Mouse (Mus musculus) mature B cell (primary cell): ENCODE measurements around the gene Lrrn1.

Experiments
- in situ Hi-C: fragments of 300-500 bp; cut with MboI; formaldehyde crosslinking; loops from 2 replicates; pipeline ENCODE4 v1.14.3; 2019

Gene Lrrn1

GRCm38 (mm10) chr6:107528877-107529864 is at the start of gene Lrrn1:
Lrrn1 (plus strand) TSS chr6:107529768.
- in situ Hi-C loops = no loop called here

GRCm38 (mm10) chr6:107494491-107494890 is 35.1 kb upstream of the Lrrn1 start:
- in situ Hi-C loops = no loop called here

DNA sequence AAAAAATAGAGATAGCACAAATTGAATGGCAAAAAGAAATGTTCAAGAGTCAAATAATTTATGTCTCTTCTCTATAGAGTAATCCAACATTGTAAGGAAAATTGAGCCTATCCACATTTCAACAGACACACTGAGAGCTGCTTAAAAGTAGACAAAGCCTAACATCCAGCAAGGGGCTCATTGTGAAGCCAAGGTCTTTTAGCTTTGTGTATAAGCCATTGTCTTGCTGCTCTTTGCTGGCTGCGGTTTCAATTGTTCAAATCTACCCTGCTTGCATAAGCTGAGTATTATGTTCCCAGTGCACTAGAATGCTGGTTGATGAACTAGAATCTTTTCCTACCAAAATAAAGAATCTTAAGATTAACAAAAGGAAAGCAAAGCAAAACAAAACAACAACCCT is 33.7 kb upstream of the Lrrn1 start:
- in situ Hi-C loops = no loop called here

DNA sequence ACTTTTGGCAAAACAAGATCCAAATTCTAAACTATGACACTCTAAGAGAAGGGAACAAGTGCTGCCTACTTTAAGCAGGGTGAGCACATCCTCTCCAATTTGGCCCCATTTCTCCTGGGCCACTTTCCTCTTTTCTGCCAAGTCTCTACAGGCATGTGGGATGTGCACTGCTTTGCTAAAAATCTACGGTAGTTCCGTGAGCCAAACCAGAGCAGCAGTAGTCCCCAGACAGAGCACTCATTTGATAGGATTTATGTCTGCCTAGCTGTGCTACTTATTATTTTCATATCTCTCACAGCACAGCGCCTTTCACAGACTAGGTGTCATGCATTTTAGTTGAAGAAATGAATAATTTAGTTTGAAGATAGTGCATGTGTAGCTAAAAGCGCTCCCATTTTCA is 15.9 kb upstream of the Lrrn1 start:
- in situ Hi-C loops = no loop called here

DNA sequence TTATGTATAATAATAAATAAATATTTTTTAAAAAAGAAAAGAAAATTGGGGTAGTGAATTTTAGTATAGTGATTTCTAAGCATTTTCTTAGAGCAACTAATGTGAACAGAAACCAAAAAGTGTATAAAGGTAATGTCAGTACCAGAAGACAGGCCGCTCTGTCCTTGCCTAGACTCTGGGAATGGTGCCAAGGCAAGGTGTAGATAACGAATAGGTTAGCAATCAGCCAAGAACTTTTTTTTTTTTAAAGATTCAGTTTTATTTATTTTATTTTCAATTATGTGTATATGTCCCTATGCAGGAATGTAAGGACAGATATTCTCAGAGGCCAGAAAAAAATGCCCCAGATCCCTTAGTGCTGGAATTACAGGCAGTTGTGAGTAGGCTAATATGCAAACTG is 5.6 kb upstream of the Lrrn1 start:
- in situ Hi-C loops = no loop called here

DNA sequence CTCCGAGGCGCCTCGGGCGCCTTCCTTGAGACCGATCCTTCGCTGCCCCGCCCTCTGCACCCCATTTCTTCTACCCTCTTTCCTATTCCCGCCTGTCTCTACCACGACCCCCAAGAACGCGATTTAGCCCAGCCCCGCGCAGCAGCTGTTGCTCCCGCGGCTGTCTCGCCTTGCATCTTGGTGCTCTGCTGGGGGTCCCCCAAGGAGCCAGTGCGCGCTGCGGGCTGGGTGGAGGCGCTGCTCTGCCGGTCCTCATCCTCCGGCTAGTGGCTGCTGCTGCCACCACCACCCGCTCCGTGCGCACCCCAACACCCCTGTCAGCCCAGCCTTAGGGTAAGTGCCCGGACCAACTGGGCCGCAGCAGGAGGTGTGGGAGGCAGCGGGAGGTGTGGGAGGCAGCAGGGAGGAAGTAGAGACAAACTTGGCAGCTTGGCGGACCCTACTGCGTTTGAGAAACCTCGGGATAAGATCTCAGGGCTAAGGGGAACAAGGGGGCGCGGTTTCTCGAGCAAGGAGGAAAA is 403 bp downstream of the Lrrn1 start:
- in situ Hi-C loops = no loop called here

- in situ Hi-C loops = no loop called here
These were observed 1.2 kb downstream of the Lrrn1 start for GRCm38 (mm10) chr6:107530621-107531285.

GRCm38 (mm10) chr6:107531526-107532080 is 2.0 kb downstream of the Lrrn1 start:
- in situ Hi-C loops = no loop called here

DNA sequence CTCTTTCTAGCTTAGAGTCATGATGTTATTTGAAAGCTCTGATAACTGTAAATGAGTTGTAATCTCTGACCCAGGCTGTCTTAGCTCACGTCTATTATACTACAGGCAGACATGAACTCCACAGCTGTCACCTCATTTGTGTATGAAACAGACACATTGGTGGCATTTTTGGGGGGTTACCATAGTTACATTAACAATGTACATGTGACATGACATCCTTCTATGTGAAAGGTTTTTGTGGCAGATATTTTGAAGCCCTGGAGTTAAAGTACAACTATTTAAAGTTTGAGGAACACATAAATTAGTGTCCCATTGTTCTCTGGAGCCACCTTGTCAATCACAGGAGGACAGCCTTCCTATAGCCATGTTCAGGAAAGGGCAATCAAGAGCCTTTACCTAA is 5.0 kb downstream of the Lrrn1 start:
- in situ Hi-C loops = no loop called here

- in situ Hi-C loops = no loop called here
These were observed 7.1 kb downstream of the Lrrn1 start for GRCm38 (mm10) chr6:107536631-107537030.

DNA sequence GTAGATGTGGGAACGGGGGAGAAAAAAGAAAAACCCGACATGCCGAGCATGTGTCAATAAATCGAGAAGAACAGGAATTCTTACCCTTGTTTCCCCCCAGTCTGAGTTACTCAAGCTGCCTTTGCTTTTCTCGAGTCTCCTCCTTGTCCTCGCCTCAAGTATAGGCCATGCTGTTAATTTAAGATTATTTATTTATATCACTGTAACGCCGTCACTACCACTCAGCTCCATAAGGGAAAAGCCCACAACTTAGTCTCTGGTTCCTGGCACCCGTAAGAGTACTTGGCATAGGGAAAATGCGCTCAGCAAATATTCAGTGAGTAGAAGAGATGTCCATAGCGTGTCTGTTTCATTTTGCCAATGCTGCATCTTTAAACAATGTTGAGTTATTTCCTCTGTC is 11.7 kb downstream of the Lrrn1 start:
- in situ Hi-C loops = no loop called here

DNA sequence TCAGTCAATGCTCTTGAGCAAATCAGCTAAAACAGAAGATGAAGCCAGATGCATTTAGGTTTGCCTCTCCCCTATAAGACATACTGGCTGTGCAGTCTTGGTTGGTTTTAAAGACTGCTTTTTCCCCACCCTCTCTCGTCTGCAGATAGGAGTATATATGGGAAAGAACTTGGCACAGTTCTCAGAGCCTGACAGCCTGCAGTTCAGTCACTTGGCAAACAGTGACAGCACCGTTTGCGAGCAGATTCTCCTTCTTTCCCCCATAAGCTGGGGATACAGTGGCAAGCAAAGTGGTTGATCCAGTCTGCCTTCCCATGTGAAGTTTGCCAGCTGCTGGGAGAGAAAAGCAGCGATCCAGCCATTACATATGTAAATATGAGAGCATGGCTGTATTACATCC is 12.3 kb downstream of the Lrrn1 start:
- in situ Hi-C loops = no loop called here

DNA sequence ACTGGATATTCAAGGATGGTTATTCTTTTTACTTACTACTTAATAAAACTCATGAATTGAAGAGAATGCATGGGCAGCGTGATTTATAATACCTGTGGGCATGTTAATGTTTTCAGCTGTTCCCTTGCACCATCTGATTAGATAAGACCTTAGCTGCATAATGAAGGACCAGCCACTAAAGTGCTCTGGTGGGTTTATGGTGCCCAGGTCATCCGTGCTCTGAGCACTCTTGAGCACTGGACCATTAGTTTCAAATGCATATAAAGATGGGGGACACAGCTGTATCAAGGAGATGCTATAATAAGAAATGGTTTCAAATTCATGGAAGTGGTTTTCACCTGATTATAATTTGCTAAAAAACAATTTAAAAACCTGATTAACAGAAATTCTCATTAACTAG is 16.7 kb downstream of the Lrrn1 start:
- in situ Hi-C loops = no loop called here

DNA sequence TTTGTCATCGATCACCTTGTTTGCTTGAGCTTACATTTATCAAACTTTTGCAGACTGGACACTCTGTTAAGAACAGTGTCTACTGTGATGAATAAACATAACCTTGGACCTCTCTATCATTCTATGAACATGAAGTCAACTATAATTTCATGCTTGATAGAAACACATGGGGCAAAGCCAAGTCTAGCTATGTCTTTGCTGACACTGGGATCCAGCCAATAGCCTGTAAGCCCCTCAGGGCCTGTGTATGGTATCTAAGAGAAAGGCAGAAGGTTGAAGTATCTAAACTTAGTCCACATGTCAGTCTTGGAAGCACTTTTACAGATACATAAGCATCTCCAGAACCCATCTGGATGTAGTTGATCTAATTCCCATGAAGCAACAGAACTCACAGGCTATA is 22.9 kb downstream of the Lrrn1 start:
- in situ Hi-C loops = no loop called here

GRCm38 (mm10) chr6:107555364-107555763 is 25.8 kb downstream of the Lrrn1 start:
- in situ Hi-C loops = no loop called here

DNA sequence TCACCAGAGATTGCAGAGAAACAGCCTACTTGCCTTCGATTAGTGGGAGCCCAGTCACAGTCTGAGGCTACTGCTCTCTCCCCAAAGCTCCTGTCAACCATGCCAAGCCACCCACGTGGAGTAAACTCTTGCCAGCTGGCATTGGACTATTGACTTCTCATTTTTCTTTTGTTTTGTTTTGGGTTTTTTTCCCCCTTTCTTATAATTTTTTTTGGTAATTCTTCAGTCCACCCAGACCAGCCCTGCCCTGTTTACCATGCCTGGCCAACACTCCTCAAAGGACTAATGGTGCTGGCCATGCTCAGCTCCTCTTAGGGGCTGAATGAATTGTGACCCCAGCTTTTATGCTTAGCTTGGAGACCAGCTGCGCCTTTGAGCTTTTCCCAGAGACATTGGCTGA is 27.4 kb downstream of the Lrrn1 start:
- in situ Hi-C loops = no loop called here

DNA sequence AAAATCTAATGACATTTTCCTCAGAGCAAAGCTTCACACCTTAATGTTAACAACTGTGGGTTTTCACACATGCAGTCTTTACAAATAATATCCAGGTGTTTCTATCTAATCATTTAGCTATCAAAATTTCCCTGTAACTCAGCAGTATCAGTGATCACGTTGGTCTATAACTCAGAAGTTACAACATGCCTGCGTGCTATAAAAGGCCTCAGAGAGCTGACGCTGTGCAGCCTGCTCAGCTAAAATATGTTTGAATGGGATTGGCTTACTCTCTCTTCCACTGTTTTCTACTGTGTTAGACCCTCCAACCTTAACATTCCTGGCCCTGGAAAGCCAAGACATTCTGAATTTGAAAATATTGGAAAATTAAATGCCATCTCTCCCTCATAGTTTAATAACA is 28.2 kb downstream of the Lrrn1 start:
- in situ Hi-C loops = no loop called here

- in situ Hi-C loops = no loop called here
These were observed 32.7 kb downstream of the Lrrn1 start for GRCm38 (mm10) chr6:107562255-107562654.

- in situ Hi-C loops = no loop called here
These were observed 37.5 kb downstream of the Lrrn1 start for GRCm38 (mm10) chr6:107566944-107567634.

- in situ Hi-C loops = no loop called here
These were observed 45.0 kb downstream of the Lrrn1 start for GRCm38 (mm10) chr6:107574561-107574960.

DNA sequence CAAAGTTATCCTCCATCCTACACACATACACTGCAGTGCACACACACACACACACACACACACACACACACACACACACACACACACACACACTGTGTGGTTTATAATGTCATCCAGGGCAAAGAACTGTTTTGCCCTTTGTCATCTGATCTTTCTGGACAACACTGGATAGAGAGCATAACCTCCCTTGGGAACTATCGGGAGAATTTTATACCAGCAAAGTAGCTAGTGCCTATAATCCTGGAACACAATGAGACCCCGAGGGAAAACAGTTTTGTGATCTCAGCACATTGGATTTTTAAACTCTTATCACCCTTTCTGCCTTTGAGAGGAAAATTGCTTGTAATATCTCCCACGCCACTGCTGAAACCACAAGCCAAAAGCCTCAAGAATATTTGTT is 45.8 kb downstream of the Lrrn1 start:
- in situ Hi-C loops = no loop called here

DNA sequence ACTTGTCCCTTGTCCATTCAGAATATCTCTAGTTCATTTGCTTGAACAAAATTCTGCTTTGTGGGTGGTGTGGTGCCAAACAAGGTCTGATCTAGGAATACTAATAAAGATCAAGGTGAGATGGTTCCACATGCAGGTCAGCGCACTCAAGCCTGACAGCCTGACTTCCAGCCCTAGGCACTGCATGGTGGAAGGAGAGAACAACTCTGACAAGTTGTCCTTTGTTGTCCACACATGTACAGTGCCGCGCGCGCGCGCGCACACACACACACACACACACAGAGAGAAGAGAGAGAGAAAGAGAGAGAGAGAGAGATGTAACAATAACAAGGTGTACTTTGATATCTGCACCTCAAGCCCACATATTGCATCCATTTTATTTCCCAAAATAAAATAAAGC is 47.7 kb downstream of the Lrrn1 start:
- in situ Hi-C loops = no loop called here
